Mouse (Mus musculus): ENCODE data around the gene Slc5a2. TPM values are rescaled to one million over a fixed set of nuclear protein-coding genes. Genes with fewer than 3 reads are reported as not detected.

The Slc5a2 gene
- total and polyA plus RNA-seq, 3 experiments: 0.21 TPM; not detected in 2

DNA sequence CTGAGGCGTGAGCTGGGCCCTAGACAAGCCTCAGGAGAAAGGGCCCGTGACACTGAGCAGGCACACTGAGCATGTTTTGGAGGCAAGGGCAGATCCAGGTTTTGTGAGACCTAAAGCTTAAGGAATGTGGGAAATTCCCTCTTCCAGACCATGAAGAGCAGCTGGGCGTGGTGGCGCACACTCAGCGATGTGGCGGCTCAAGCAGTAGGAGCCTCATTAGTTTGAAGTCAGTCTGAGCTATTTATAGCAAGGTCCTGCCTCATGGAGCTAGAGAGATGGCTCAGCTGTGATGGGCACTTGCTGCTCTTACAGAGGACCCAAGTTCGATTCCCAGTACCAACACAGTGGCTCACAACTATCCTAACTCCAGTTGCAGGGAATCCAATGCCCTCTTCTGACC lies 53.7 kb downstream of the Slc5a2 start:
- Histone ChIP-seq H3K79me2 (replicated peaks; ENCODE audit: control insufficient read depth, extremely low read depth, insufficient read depth, poor library complexity, severe bottlenecking) (no peaks in the 10 kb centered on the region), H3K27me3 (replicated peaks) (peaks cover 18% of the 10 kb centered on the region), H3K9me3 (replicated peaks; ENCODE audit: low read length) (no peaks in the 10 kb centered on the region), H3K9ac (ENCODE audit: insufficient read depth, low read depth) (no peak overlapping the region), H3K4me1 (ENCODE audit: control insufficient read depth in 1 of 2, insufficient read depth in 2 of 2) (peaks cover 3 to 20% of the 10 kb centered on the region in 2 experiments; a peak in 2 of 4 replicates), H3K36me3 (replicated peaks in 1 of 2; ENCODE audit: control insufficient read depth in 1 of 2, insufficient read depth in 1 of 2, low read length in 1 of 2) (no peaks in the 10 kb centered on the region), H3K4me2 (ENCODE audit: insufficient read depth, low read depth, poor library complexity, severe bottlenecking) (no peak overlapping the region), H3K27ac (ENCODE audit: insufficient read depth, low read depth) (no peak overlapping the region), H3K4me3 (replicated peaks in 1 of 3; ENCODE audit: low read depth in 2 of 3, low read length in 2 of 3, poor library complexity in 1 of 3) (no peak overlapping the region)
- dilution Hi-C loops (cut with MboI; ENCODE audit: extremely low pct_ligation_motif_present, extremely low pct_unique_long_range_greater_than_20kb, low sequenced_read_pairs): no loop called here
- TF ChIP-seq ETS1 (conservative IDR thresholded peaks at IDR 0.05; ENCODE audit: low read depth, low read length) (no peak), KAT2A (IDR thresholded peaks at IDR 0.05; ENCODE audit: insufficient replicate concordance, low read length) (no peak), USF1 (IDR thresholded peaks at IDR 0.05; ENCODE audit: low read depth, low read length) (no peak), NELFE (IDR thresholded peaks at IDR 0.05; ENCODE audit: low read depth, low read length) (no peak), RCOR1 (conservative IDR thresholded peaks at IDR 0.05; ENCODE audit: low read depth, low read length) (no peak), MAZ (IDR thresholded peaks at IDR 0.05; ENCODE audit: low read depth, low read length) (no peak)
- DNase-seq (ENCODE audit: extremely low read depth): no peak
- in situ Hi-C loops (cut with MboI; ENCODE audit: low pct_ligation_motif_present, low pct_unique_long_range_greater_than_20kb, low sequenced_read_pairs): no loop called here

GRCm38 (mm10) chr7:128320219-128320816 lies 54.9 kb downstream of the Slc5a2 start:
- Histone ChIP-seq H3K4me1 (ENCODE audit: control insufficient read depth in 1 of 2, insufficient read depth in 2 of 2) (peaks cover 3 to 20% of the 10 kb centered on the region in 2 experiments; a peak in 2 of 4 replicates), H3K79me2 (replicated peaks; ENCODE audit: control insufficient read depth, extremely low read depth, insufficient read depth, poor library complexity, severe bottlenecking) (no peaks in the 10 kb centered on the region), H3K9me3 (replicated peaks; ENCODE audit: low read length) (no peaks in the 10 kb centered on the region), H3K36me3 (replicated peaks in 1 of 2; ENCODE audit: control insufficient read depth in 1 of 2, insufficient read depth in 1 of 2, low read length in 1 of 2) (no peaks in the 10 kb centered on the region), H3K4me3 (replicated peaks in 1 of 3; ENCODE audit: low read depth in 2 of 3, low read length in 2 of 3, poor library complexity in 1 of 3) (no peak overlapping the region), H3K9ac (ENCODE audit: insufficient read depth, low read depth) (no peak overlapping the region), H3K27ac (ENCODE audit: insufficient read depth, low read depth) (no peak overlapping the region), H3K4me2 (ENCODE audit: insufficient read depth, low read depth, poor library complexity, severe bottlenecking) (no peak overlapping the region), H3K27me3 (replicated peaks) (peaks cover 11% of the 10 kb centered on the region)
- TF ChIP-seq EP300 (IDR thresholded peaks at IDR 0.05; ENCODE audit: low read length): no peak
- TF ChIP-seq ZKSCAN1 (IDR thresholded peaks at IDR 0.05; ENCODE audit: borderline replicate concordance, low read depth, low read length): no peak
- no peak for TF ChIP-seq TBP (conservative IDR thresholded peaks at IDR 0.05; ENCODE audit: low read depth, low read length)
- TF ChIP-seq KAT2A (IDR thresholded peaks at IDR 0.05; ENCODE audit: insufficient replicate concordance, low read length): no peak
- TF ChIP-seq NELFE (IDR thresholded peaks at IDR 0.05; ENCODE audit: low read depth, low read length): no peak
- no peak for TF ChIP-seq MAX (IDR thresholded peaks at IDR 0.05; ENCODE audit: low read length)
- TF ChIP-seq BHLHE40 (IDR thresholded peaks at IDR 0.05; ENCODE audit: low read depth, low read length): no peak
- TF ChIP-seq MYC (IDR thresholded peaks at IDR 0.05; ENCODE audit: low read depth, low read length): no peak
- no peak for TF ChIP-seq ZNF384 (IDR thresholded peaks at IDR 0.05; ENCODE audit: low read depth, low read length)
- DNase-seq (ENCODE audit: extremely low read depth): no peak
- dilution Hi-C loops (cut with MboI; ENCODE audit: extremely low pct_ligation_motif_present, extremely low pct_unique_long_range_greater_than_20kb, low sequenced_read_pairs): no loop called here
- in situ Hi-C loops (cut with MboI; ENCODE audit: low pct_ligation_motif_present, low pct_unique_long_range_greater_than_20kb, low sequenced_read_pairs): no loop called here

DNA sequence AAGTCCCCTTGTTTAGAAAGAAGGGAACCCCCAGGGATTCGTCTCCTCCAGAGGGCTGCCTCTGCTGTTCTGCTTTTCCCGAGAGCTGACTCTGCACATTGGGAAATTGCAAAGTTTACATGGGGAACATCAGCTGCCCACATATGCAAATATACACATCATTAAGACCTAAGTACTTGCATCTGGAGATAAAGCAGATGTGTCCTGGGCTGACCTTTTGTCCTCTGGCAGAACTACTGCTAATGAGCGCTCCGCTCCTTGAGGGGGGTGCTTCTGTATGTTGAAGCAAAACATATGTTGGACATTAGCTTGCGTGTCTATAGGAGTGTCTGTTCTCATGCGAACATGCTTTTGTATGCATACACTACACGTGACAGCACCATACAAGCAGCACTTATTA lies 55.8 kb downstream of the Slc5a2 start:
- TF ChIP-seq USF1 (IDR thresholded peaks at IDR 0.05; ENCODE audit: low read depth, low read length): no peak
- no peak overlapping the region for H3K27ac ChIP-seq (ENCODE audit: insufficient read depth, low read depth)
- H3K4me2 ChIP-seq (ENCODE audit: insufficient read depth, low read depth, poor library complexity, severe bottlenecking): no peak overlapping the region
- no peak for DNase-seq (ENCODE audit: extremely low read depth)
- no peaks in the 10 kb centered on the region for H3K9me3 ChIP-seq (replicated peaks; ENCODE audit: low read length)
- dilution Hi-C loops (cut with MboI; ENCODE audit: extremely low pct_ligation_motif_present, extremely low pct_unique_long_range_greater_than_20kb, low sequenced_read_pairs) (no loop called here), in situ Hi-C loops (cut with MboI; ENCODE audit: low pct_ligation_motif_present, low pct_unique_long_range_greater_than_20kb, low sequenced_read_pairs) (no loop called here)
- peaks cover 17% of the 10 kb centered on the region for H3K27me3 ChIP-seq (replicated peaks)
- no peak overlapping the region for H3K9ac ChIP-seq (ENCODE audit: insufficient read depth, low read depth)
- no peak overlapping the region for H3K4me3 ChIP-seq (replicated peaks in 1 of 3; ENCODE audit: low read depth in 2 of 3, low read length in 2 of 3, poor library complexity in 1 of 3)
- H3K79me2 ChIP-seq (replicated peaks; ENCODE audit: control insufficient read depth, extremely low read depth, insufficient read depth, poor library complexity, severe bottlenecking): no peaks in the 10 kb centered on the region
- peaks cover 3 to 20% of the 10 kb centered on the region in 2 experiments; a peak in 2 of 4 replicates for H3K4me1 ChIP-seq (ENCODE audit: control insufficient read depth in 1 of 2, insufficient read depth in 2 of 2)
- H3K36me3 ChIP-seq (replicated peaks in 1 of 2; ENCODE audit: control insufficient read depth in 1 of 2, insufficient read depth in 1 of 2, low read length in 1 of 2): no peaks in the 10 kb centered on the region

Other genes with a start within 250 kb of the Slc5a2 start
- gene Itgam, start 203.0 kb upstream of the Slc5a2 start, total RNA-seq (2012; rRNA removed): 0.13 TPM in 2 replicates
- 0.48 and 0.50 TPM in 2 replicates for gene Itgam, start 203.0 kb upstream of the Slc5a2 start, total RNA-seq (2014; rRNA removed)
- 1.1 TPM in 2 replicates for gene Itgam, start 203.0 kb upstream of the Slc5a2 start, polyA plus RNA-seq (2012; ENCODE audit: insufficient read length, low read depth)
- not detected in 2 replicates for gene Gm49368, start 203.0 kb upstream of the Slc5a2 start, total RNA-seq (2012; rRNA removed)
- not detected in 2 replicates for gene Gm49368, start 203.0 kb upstream of the Slc5a2 start, total RNA-seq (2014; rRNA removed)
- gene Gm49368, start 203.0 kb upstream of the Slc5a2 start, polyA plus RNA-seq (2012; ENCODE audit: insufficient read length, low read depth): not detected in 2 replicates
- 0.17 and 0.21 TPM in 2 replicates for gene Itgax, start 136.1 kb upstream of the Slc5a2 start, total RNA-seq (2012; rRNA removed)
- gene Itgax, start 136.1 kb upstream of the Slc5a2 start, total RNA-seq (2014; rRNA removed): 0.26 and 0.51 TPM in 2 replicates
- gene Itgax, start 136.1 kb upstream of the Slc5a2 start, polyA plus RNA-seq (2012; ENCODE audit: insufficient read length, low read depth): 0.93 and 0.99 TPM in 2 replicates
- not detected in 2 replicates for gene Itgad, start 111.3 kb upstream of the Slc5a2 start, total RNA-seq (2012; rRNA removed)
- gene Itgad, start 111.3 kb upstream of the Slc5a2 start, total RNA-seq (2014; rRNA removed): not detected in 2 replicates
- not detected in 2 replicates for gene Itgad, start 111.3 kb upstream of the Slc5a2 start, polyA plus RNA-seq (2012; ENCODE audit: insufficient read length, low read depth)
- gene Cox6a2, start 59.3 kb upstream of the Slc5a2 start, total RNA-seq (2012; rRNA removed): 1.0 and 4.1 TPM in 2 replicates
- gene Cox6a2, start 59.3 kb upstream of the Slc5a2 start, total RNA-seq (2014; rRNA removed): 0.43 and 1.1 TPM in 2 replicates
- gene Cox6a2, start 59.3 kb upstream of the Slc5a2 start, polyA plus RNA-seq (2012; ENCODE audit: insufficient read length, low read depth): 0.70 and 0.98 TPM in 2 replicates
- 10.7 and 11.6 TPM in 2 replicates for gene Armc5, start 28.3 kb upstream of the Slc5a2 start, total RNA-seq (2012; rRNA removed)
- gene Armc5, start 28.3 kb upstream of the Slc5a2 start, total RNA-seq (2014; rRNA removed): 5.0 and 6.0 TPM in 2 replicates
- 12.2 and 14.4 TPM in 2 replicates for gene Armc5, start 28.3 kb upstream of the Slc5a2 start, polyA plus RNA-seq (2012; ENCODE audit: insufficient read length, low read depth)
- gene 9130023H24Rik, start 27.6 kb upstream of the Slc5a2 start, total RNA-seq (2012; rRNA removed): 3.2 TPM in 2 replicates
- 2.1 and 2.2 TPM in 2 replicates for gene 9130023H24Rik, start 27.6 kb upstream of the Slc5a2 start, total RNA-seq (2014; rRNA removed)
- 1.7 and 2.1 TPM in 2 replicates for gene 9130023H24Rik, start 27.6 kb upstream of the Slc5a2 start, polyA plus RNA-seq (2012; ENCODE audit: insufficient read length, low read depth)
- 0.17 TPM in 1 of 2 replicates, not detected in the other for gene Tgfb1i1, start 18.8 kb upstream of the Slc5a2 start, total RNA-seq (2012; rRNA removed)
- gene Tgfb1i1, start 18.8 kb upstream of the Slc5a2 start, total RNA-seq (2014; rRNA removed): not detected in 2 replicates
- gene Tgfb1i1, start 18.8 kb upstream of the Slc5a2 start, polyA plus RNA-seq (2012; ENCODE audit: insufficient read length, low read depth): 0.36 and 0.55 TPM in 2 replicates
- 6.1 and 8.1 TPM in 2 replicates for gene BC017158, start 32.5 kb downstream of the Slc5a2 start, total RNA-seq (2012; rRNA removed)
- gene BC017158, start 32.5 kb downstream of the Slc5a2 start, total RNA-seq (2014; rRNA removed): 4.7 and 4.9 TPM in 2 replicates
- 11.5 and 14.5 TPM in 2 replicates for gene BC017158, start 32.5 kb downstream of the Slc5a2 start, polyA plus RNA-seq (2012; ENCODE audit: insufficient read length, low read depth)
- gene Rgs10, start 153.1 kb downstream of the Slc5a2 start, total RNA-seq (2012; rRNA removed): 7.4 and 11.7 TPM in 2 replicates
- gene Rgs10, start 153.1 kb downstream of the Slc5a2 start, total RNA-seq (2014; rRNA removed): 4.3 and 6.5 TPM in 2 replicates
- gene Rgs10, start 153.1 kb downstream of the Slc5a2 start, polyA plus RNA-seq (2012; ENCODE audit: insufficient read length, low read depth): 5.4 and 8.3 TPM in 2 replicates
- gene Tial1, start 196.1 kb downstream of the Slc5a2 start, total RNA-seq (2012; rRNA removed): 42.6 and 43.2 TPM in 2 replicates
- 52.9 and 53.4 TPM in 2 replicates for gene Tial1, start 196.1 kb downstream of the Slc5a2 start, total RNA-seq (2014; rRNA removed)
- 83.8 and 101 TPM in 2 replicates for gene Tial1, start 196.1 kb downstream of the Slc5a2 start, polyA plus RNA-seq (2012; ENCODE audit: insufficient read length, low read depth)